Mouse (Mus musculus): Measurements from ENCODE around the gene Klhdc9. TPM values are rescaled to one million over a fixed set of nuclear protein-coding genes. Genes with fewer than 3 reads are reported as not detected.

Gene Klhdc9
- polyA plus RNA-seq (2012; rRNA removed), result 0.13 and 0.22 TPM in 2 replicates

DNA sequence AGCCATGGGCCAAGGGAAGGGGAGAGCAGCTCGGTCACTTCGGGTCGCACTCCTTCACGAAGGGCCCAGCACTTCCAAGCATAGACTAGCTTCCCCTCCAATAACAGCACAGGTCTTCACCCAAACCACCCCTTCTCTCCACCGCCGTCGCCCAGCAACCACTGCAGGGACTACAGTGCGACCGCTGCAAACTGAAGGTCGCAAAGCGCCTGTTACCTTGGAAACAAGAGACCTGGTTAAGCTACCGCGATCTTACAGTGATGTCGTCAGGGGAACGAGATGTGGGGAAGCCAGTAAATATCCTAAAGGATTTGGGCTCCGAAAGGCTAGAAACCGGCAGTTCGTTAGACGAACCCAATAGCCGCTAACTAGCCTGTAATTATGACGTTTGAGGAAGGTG is at the start of gene Klhdc9:
Klhdc9 (minus strand) TSS at position 143 of the 400 bp plus-strand sequence.

DNA sequence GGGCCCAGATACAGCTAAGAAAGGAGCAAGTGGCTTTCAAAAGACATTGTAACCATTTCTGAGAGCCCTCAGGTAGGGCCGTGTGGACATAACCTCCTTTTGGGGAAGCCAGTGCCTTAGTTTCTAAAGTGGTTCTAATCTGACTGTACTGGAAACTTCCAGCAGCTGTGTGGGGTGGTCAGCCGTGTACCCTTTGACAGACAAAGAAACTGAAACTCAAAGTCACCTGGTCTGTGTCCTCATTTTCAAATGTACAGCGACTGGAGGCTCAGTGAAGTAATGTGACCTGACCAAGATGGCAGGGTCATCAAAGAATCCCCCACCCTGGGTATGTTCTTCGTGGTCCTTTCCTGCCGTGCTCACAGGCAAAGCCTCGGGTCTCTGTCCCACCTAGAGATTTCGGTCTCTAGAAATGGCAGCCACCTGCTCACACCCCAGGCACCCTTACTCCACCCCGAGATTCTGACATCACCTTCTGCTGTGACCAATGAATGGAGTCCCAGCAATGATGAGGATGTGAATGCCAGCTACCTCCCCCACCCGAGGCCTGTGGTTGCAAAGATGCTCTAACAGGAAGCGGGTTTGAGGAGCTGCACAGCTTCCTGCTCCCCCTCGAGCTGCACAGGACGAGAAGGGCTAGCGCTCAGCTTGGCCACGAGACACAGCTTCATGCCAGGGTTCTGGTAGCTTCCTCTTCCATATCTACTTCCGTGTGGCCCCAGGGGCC is 27.9 kb upstream of the Klhdc9 start, which contains the start of gene Arhgap30:
Arhgap30 (plus strand) TSS at position 579 of the 727 bp plus-strand sequence.

GRCm38 (mm10) chr1:171369845-171370556 is 9.4 kb upstream of the Klhdc9 start, which contains the start of gene Nectin4:
Nectin4 (plus strand) TSS chr1:171370099.

GRCm38 (mm10) chr1:171345225-171346094 is 15.1 kb downstream of the Klhdc9 start, which contains the start of the genes Nit1 and Pfdn2:
Nit1 (minus strand) TSS chr1:171345646.
Pfdn2 (plus strand) TSS chr1:171345670.

DNA sequence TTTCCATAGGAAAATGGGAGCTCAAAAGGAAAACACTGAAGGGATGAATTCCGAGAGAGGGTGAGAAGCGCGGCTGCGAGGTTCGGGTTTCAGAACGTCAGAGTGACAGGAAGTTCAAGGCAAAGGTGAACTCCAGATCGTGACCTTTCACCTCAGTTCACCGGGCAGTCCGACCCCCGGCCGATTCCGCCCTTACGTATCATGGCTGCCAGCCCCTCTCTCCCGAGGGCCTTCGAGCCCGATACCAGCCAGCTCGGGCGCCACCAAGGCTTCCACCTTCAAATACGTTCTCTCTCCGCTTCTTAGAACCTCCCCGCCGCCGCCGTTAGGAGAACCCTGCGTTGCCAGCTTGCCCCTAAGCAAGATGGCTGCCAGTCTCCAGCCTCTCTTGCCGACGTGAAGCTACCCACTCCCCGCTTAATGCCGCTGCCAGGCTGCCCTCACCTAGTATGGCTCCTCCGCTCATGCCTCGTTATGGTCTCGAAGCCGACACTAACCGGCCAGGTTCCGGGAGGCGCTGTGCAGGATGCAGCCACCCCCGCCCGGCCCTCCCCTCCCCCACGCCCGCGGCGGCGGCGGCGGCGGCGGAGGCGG is 31.7 kb downstream of the Klhdc9 start, which contains the start of gene Dedd:
Dedd (plus strand) TSS at position 307 of the 594 bp plus-strand sequence.

Other genes with a start within 250 kb of the Klhdc9 start
- gene Cfap126, start 246.9 kb downstream of the Klhdc9 start, polyA plus RNA-seq (2012; rRNA removed), result 2.9 and 3.3 TPM in 2 replicates
- gene Sdhc, start 210.2 kb downstream of the Klhdc9 start, polyA plus RNA-seq (2012; rRNA removed), result 184 and 192 TPM in 2 replicates
- 0.12 and 0.14 TPM in 2 replicates for gene Mpz, start 210.1 kb downstream of the Klhdc9 start, polyA plus RNA-seq (2012; rRNA removed)
- 6.4 and 7.7 TPM in 2 replicates for gene Pcp4l1, start 164.5 kb downstream of the Klhdc9 start, polyA plus RNA-seq (2012; rRNA removed)
- gene Nr1i3, start 146.8 kb downstream of the Klhdc9 start, polyA plus RNA-seq (2012; rRNA removed), result 22.1 and 22.4 TPM in 2 replicates
- gene Tomm40l, start 138.3 kb downstream of the Klhdc9 start, polyA plus RNA-seq (2012; rRNA removed), result 8.5 and 9.6 TPM in 2 replicates
- 8,837 and 9,746 TPM in 2 replicates for gene Apoa2, start 135.7 kb downstream of the Klhdc9 start, polyA plus RNA-seq (2012; rRNA removed)
- 137 and 142 TPM in 2 replicates for gene Fcer1g, start 126.4 kb downstream of the Klhdc9 start, polyA plus RNA-seq (2012; rRNA removed)
- 0.38 and 0.57 TPM in 2 replicates for gene Adamts4, start 110.4 kb downstream of the Klhdc9 start, polyA plus RNA-seq (2012; rRNA removed)
- 88.9 and 92.7 TPM in 2 replicates for gene Ndufs2, start 109.4 kb downstream of the Klhdc9 start, polyA plus RNA-seq (2012; rRNA removed)
- gene B4galt3, start 90.5 kb downstream of the Klhdc9 start, polyA plus RNA-seq (2012; rRNA removed), result 16.3 and 19.1 TPM in 2 replicates
- 93.0 and 104 TPM in 2 replicates for gene Ppox, start 79.6 kb downstream of the Klhdc9 start, polyA plus RNA-seq (2012; rRNA removed)
- 16.0 and 16.9 TPM in 2 replicates for gene Usp21, start 72.8 kb downstream of the Klhdc9 start, polyA plus RNA-seq (2012; rRNA removed)
- 23.6 and 24.6 TPM in 2 replicates for gene Ufc1, start 65.8 kb downstream of the Klhdc9 start, polyA plus RNA-seq (2012; rRNA removed)
- gene Dedd, start 31.7 kb downstream of the Klhdc9 start, polyA plus RNA-seq (2012; rRNA removed), result 20.5 and 20.8 TPM in 2 replicates
- 59.7 and 61.3 TPM in 2 replicates for gene Nit1, start 15.2 kb downstream of the Klhdc9 start, polyA plus RNA-seq (2012; rRNA removed)
- 28.2 and 36.2 TPM in 2 replicates for gene Pfdn2, start 15.1 kb downstream of the Klhdc9 start, polyA plus RNA-seq (2012; rRNA removed)
- gene Nectin4, start 9.3 kb upstream of the Klhdc9 start, polyA plus RNA-seq (2012; rRNA removed), result 0.38 and 0.41 TPM in 2 replicates
- 6.1 and 6.7 TPM in 2 replicates for gene Arhgap30, start 28.2 kb upstream of the Klhdc9 start, polyA plus RNA-seq (2012; rRNA removed)
- gene Usf1, start 50.5 kb upstream of the Klhdc9 start, polyA plus RNA-seq (2012; rRNA removed), result 22.7 and 23.6 TPM in 2 replicates
- gene Tstd1, start 58.1 kb upstream of the Klhdc9 start, polyA plus RNA-seq (2012; rRNA removed), result 4.3 and 5.4 TPM in 2 replicates
- gene F11r, start 76.7 kb upstream of the Klhdc9 start, polyA plus RNA-seq (2012; rRNA removed), result 32.6 and 33.7 TPM in 2 replicates
- 3.8 and 4.0 TPM in 2 replicates for gene Alyref2, start 142.7 kb upstream of the Klhdc9 start, polyA plus RNA-seq (2012; rRNA removed)
- not detected in 2 replicates for gene Itln1, start 174.5 kb upstream of the Klhdc9 start, polyA plus RNA-seq (2012; rRNA removed)
- gene Cd244a, start 198.4 kb upstream of the Klhdc9 start, polyA plus RNA-seq (2012; rRNA removed), result 0.29 and 0.37 TPM in 2 replicates
- gene Ly9, start 246.6 kb upstream of the Klhdc9 start, polyA plus RNA-seq (2012; rRNA removed), result 2.3 and 2.9 TPM in 2 replicates